Mouse (Mus musculus) hindbrain, embryonic 16.5 days (tissue): ENCODE data around the gene Hinfp. TPM values are rescaled to one million over a fixed set of nuclear protein-coding genes. Genes with fewer than 3 reads are reported as not detected.

ENCODE experiments used
- ATAC-seq: fragments of 200-750 bp; cut with Nextera tagmentation; 2 replicates; pipeline ENCODE4 v1.8.0; 2017; ENCODE audit warnings: moderate TSS enrichment, moderate library complexity
- H3K27ac ChIP-seq: fragments of 300-500 bp; sonication (generic); 2 replicates; pipeline ENCODE4 v1.5.1; 2014; ENCODE audit warnings: low read depth, mild to moderate bottlenecking, control low read depth, low read length, moderate library complexity
- H3K27me3 ChIP-seq: fragments of 300-500 bp; sonication (generic); replicated peaks from 2 replicates; pipeline ENCODE4 v1.6.1; 2014; ENCODE audit warnings: low read length; ENCODE audit not compliant: control insufficient read depth, insufficient read depth
- H3K36me3 ChIP-seq: fragments of 300-500 bp; sonication (generic); 2 replicates; pipeline ENCODE4 v1.6.1; 2014; ENCODE audit warnings: mild to moderate bottlenecking, low read length, moderate library complexity, mixed read lengths; ENCODE audit not compliant: control insufficient read depth, insufficient read depth
- H3K4me1 ChIP-seq: fragments of 300-500 bp; sonication (generic); 2 replicates; pipeline ENCODE4 v1.6.1; 2014; ENCODE audit warnings: low read depth, low read length; ENCODE audit not compliant: control insufficient read depth, insufficient read depth
- H3K4me2 ChIP-seq: fragments of 300-500 bp; sonication (generic); 2 replicates; pipeline ENCODE4 v1.6.1; 2014; ENCODE audit warnings: mild to moderate bottlenecking, low read length, control low read depth, moderate library complexity
- H3K4me3 ChIP-seq: fragments of 300-500 bp; sonication (generic); 2 replicates; pipeline ENCODE4 v1.5.1; 2014; ENCODE audit warnings: mild to moderate bottlenecking, low read length, control low read depth, moderate library complexity
- H3K9ac ChIP-seq: fragments of 300-500 bp; sonication (generic); 2 replicates; pipeline ENCODE4 v1.6.1; 2014; ENCODE audit warnings: low read depth, mild to moderate bottlenecking, control low read depth, low read length, moderate library complexity
- H3K9me3 ChIP-seq: fragments of 300-500 bp; sonication (generic); 2 replicates; pipeline ENCODE4 v1.6.1; 2014; ENCODE audit warnings: mild to moderate bottlenecking, low read length, moderate library complexity; ENCODE audit not compliant: control insufficient read depth
- WGBS: fragments of 180-500 bp; shearing (Covaris S2); extraction: QIAGEN DNeasy Blood & Tissue Kit; methylation state at CpG from one replicate; pipeline ENCODE4 v1.1.7; 2014; 5-methylcytosine and 5-hydroxymethylcytosine counted together
- polyA plus RNA-seq: library from polyadenylated mRNA; unstranded; fragments of >200 nt; fragmentation: Nextera tagmentation; extraction: Ambion mirVana; gene quantifications from 2 replicates; pipeline ENCODE4 v1.2.1, GENCODE M21; 2015

Gene Hinfp
- polyA plus RNA-seq, 1 experiment from 2014 or later: 22.3 TPM

GRCm38 (mm10) chr9:44269973-44270372 lies 35.5 kb downstream of the Hinfp start:
- Histone ChIP-seq H3K4me2 (no peak overlapping the region), H3K27ac (no peak overlapping the region), H3K36me3 (peaks cover 12% of the 10 kb centered on the region), H3K4me1 (peaks cover 8% of the 10 kb centered on the region), H3K4me3 (no peak overlapping the region), H3K9me3 (no peaks in the 10 kb centered on the region), H3K27me3 (no peaks in the 10 kb centered on the region), H3K9ac (no peak overlapping the region)
- ATAC-seq: no peak
- 79% methylated on average over 4 of the region's 4 CpGs for WGBS

GRCm38 (mm10) chr9:44269077-44269476 lies 36.4 kb downstream of the Hinfp start:
- no peak overlapping the region for H3K4me2 ChIP-seq
- H3K27me3 ChIP-seq: no peaks in the 10 kb centered on the region
- WGBS: 84% methylated on average over 3 of the region's 3 CpGs
- H3K27ac ChIP-seq: no peak overlapping the region
- ATAC-seq: no peak
- no peak overlapping the region for H3K4me3 ChIP-seq
- no peak overlapping the region for H3K9ac ChIP-seq
- H3K4me1 ChIP-seq: peaks cover 13% of the 10 kb centered on the region
- no peaks in the 10 kb centered on the region for H3K9me3 ChIP-seq
- H3K36me3 ChIP-seq: peaks cover 6% of the 10 kb centered on the region

- Histone ChIP-seq H3K4me1 (peaks cover 13% of the 10 kb centered on the region), H3K36me3 (peaks cover under 1% of the 10 kb centered on the region; the same call in 1 of the 2 replicates), H3K9ac (peak within 1 kb of the TSS; percentile 77), H3K9me3 (no peaks in the 10 kb centered on the region), H3K4me2 (peak within 1 kb of the TSS; percentile 72), H3K27me3 (no peaks in the 10 kb centered on the region), H3K4me3 (peak within 1 kb of the TSS; percentile 44), H3K27ac (peak within 1 kb of the TSS; percentile 76)
- no peak for ATAC-seq
- 84% methylated on average over 6 of the region's 6 CpGs for WGBS
Measured at GRCm38 (mm10) chr9:44268432-44268831, 37.0 kb downstream of the Hinfp start, which contains the start of gene Nlrx1. Gene Nlrx1, minus strand, starts transcription at chr9:44268599.

- Histone ChIP-seq H3K4me1 (peaks cover 13% of the 10 kb centered on the region), H3K4me2 (peak overlapping the region; percentile 72), H3K9me3 (no peaks in the 10 kb centered on the region), H3K27ac (peak overlapping the region; percentile 76), H3K4me3 (peak overlapping the region; percentile 44), H3K27me3 (no peaks in the 10 kb centered on the region), H3K36me3 (no peaks in the 10 kb centered on the region; the same call in 1 of the 2 replicates), H3K9ac (peak overlapping the region; percentile 77)
- peak; percentile 85 for ATAC-seq
- 8% methylated on average over 26 of the region's 28 CpGs for WGBS
Measured at GRCm38 (mm10) chr9:44268027-44268360, 37.5 kb downstream of the Hinfp start.

GRCm38 (mm10) chr9:44267319-44268026 lies 38.0 kb downstream of the Hinfp start:
- 12% methylated on average over 19 of the region's 23 CpGs for WGBS
- Histone ChIP-seq H3K27me3 (no peaks in the 10 kb centered on the region), H3K9me3 (no peaks in the 10 kb centered on the region), H3K4me2 (peak overlapping the region; percentile 72), H3K27ac (peak overlapping the region; percentile 76), H3K4me3 (peak overlapping the region; percentile 44), H3K9ac (peak overlapping the region; percentile 77), H3K36me3 (no peaks in the 10 kb centered on the region), H3K4me1 (peaks cover 13% of the 10 kb centered on the region)
- peak; percentile 34 for ATAC-seq

- Histone ChIP-seq H3K4me1 (peaks cover 13% of the 10 kb centered on the region), H3K9me3 (no peaks in the 10 kb centered on the region), H3K9ac (peak overlapping the region; percentile 43), H3K4me3 (no peak overlapping the region), H3K36me3 (no peaks in the 10 kb centered on the region), H3K27me3 (no peaks in the 10 kb centered on the region), H3K27ac (peak overlapping the region; percentile 12; the same call in 1 of the 2 replicates), H3K4me2 (no peak overlapping the region)
- no peak for ATAC-seq
- 50% methylated on average over 8 of the region's 8 CpGs for WGBS
Measured at GRCm38 (mm10) chr9:44266478-44267226, 38.8 kb downstream of the Hinfp start.

- WGBS: 80% methylated on average over 14 of the region's 14 CpGs
- no peaks in the 10 kb centered on the region for H3K36me3 ChIP-seq
- H3K9ac ChIP-seq: no peak overlapping the region
Measured at GRCm38 (mm10) chr9:44261388-44261787, 44.1 kb downstream of the Hinfp start.

GRCm38 (mm10) chr9:44259014-44259413 lies 46.5 kb downstream of the Hinfp start:
- Histone ChIP-seq H3K27me3 (no peaks in the 10 kb centered on the region), H3K4me1 (peaks cover 16% of the 10 kb centered on the region), H3K4me3 (no peak overlapping the region), H3K27ac (no peak overlapping the region), H3K4me2 (no peak overlapping the region), H3K36me3 (no peaks in the 10 kb centered on the region), H3K9ac (no peak overlapping the region), H3K9me3 (no peaks in the 10 kb centered on the region)
- WGBS: 69% methylated on average over 10 of the region's 10 CpGs
- ATAC-seq: no peak

More at GRCm38 (mm10) chr9:44261388-44261787, 44.1 kb downstream of the Hinfp start:
- H3K4me1 ChIP-seq: peaks cover 4% of the 10 kb centered on the region; the same call in 1 of the 2 replicates
- no peak overlapping the region for H3K4me2 ChIP-seq
- no peak for ATAC-seq
- H3K27ac ChIP-seq: no peak overlapping the region
- H3K27me3 ChIP-seq: no peaks in the 10 kb centered on the region
- no peak overlapping the region for H3K4me3 ChIP-seq
- H3K9me3 ChIP-seq: no peaks in the 10 kb centered on the region

GRCm38 (mm10) chr9:44256213-44256612 lies 49.3 kb downstream of the Hinfp start:
- no peak overlapping the region for H3K4me3 ChIP-seq
- peaks cover 19% of the 10 kb centered on the region for H3K4me1 ChIP-seq
- no peaks in the 10 kb centered on the region for H3K9me3 ChIP-seq
- no peak for ATAC-seq
- 76% methylated on average over 8 of the region's 8 CpGs for WGBS
- H3K27ac ChIP-seq: no peak overlapping the region
- H3K27me3 ChIP-seq: no peaks in the 10 kb centered on the region
- no peak overlapping the region for H3K4me2 ChIP-seq
- no peak overlapping the region for H3K9ac ChIP-seq
- H3K36me3 ChIP-seq: no peaks in the 10 kb centered on the region
